Mouse (Mus musculus) adipose tissue, adult 10 weeks (tissue): Measurements from ENCODE around the gene Marco. TPM values are rescaled to one million over a fixed set of nuclear protein-coding genes. Genes with fewer than 3 reads are reported as not detected.

Experiments
- polyA plus RNA-seq: library from polyadenylated mRNA; stranded (reverse); fragments of 350-450 nt; fragmentation: Illumina TruSeq; extraction: RNeasy Lipid Tissue Mini Kit (QIAGEN cat#74804); gene quantifications from one replicate; pipeline ENCODE4 v1.2.3, GENCODE M21; 2014; ENCODE audit warnings: low read depth, low replicate concordance

Marco gene
- polyA plus RNA-seq: 0.82 TPM

GRCm38 (mm10) chr1:120504924-120505323 lies at the start of gene Marco:
Gene Marco, minus strand, starts transcription at chr1:120505024.

Other genes starting within 250 kb of the Marco start
- gene Steap3, start 232.3 kb downstream of the Marco start, polyA plus RNA-seq: 20.6 TPM
- gene C1ql2, start 164.4 kb downstream of the Marco start, polyA plus RNA-seq: not detected
- gene En1, start 97.4 kb upstream of the Marco start, polyA plus RNA-seq: not detected